Mouse (Mus musculus) forebrain, embryonic 12.5 days (tissue): ENCODE measurements at regions not wholly inside any gene's neighbourhood (a gene's known extent, or its start where the extent isn't known, plus 50 kb on each side); places are given as distances from the start of the nearest gene placed in this dataset.

ENCODE experiments used
- ATAC-seq: fragments of 200-750 bp; cut with Nextera tagmentation; 2 replicates; pipeline ENCODE4 v1.8.0; 2017; ENCODE audit warnings: moderate TSS enrichment; ENCODE audit not compliant: low FRiP score
- H3K27ac ChIP-seq: fragments of 300-500 bp; sonication (generic); 2 replicates; pipeline ENCODE4 v1.5.1; 2016; ENCODE audit warnings: mild to moderate bottlenecking
- H3K27me3 ChIP-seq: fragments of 300-500 bp; sonication (generic); 2 replicates; pipeline ENCODE4 v1.6.1; 2016; ENCODE audit warnings: mild to moderate bottlenecking
- H3K36me3 ChIP-seq: fragments of 300-500 bp; sonication (generic); replicated peaks from 2 replicates; pipeline ENCODE4 v1.6.1; 2016; ENCODE audit warnings: mild to moderate bottlenecking
- H3K4me1 ChIP-seq: fragments of 300-500 bp; sonication (generic); 2 replicates; pipeline ENCODE4 v1.6.1; 2016
- H3K4me2 ChIP-seq: fragments of 300-500 bp; sonication (generic); 2 replicates; pipeline ENCODE4 v1.6.1; 2016; ENCODE audit warnings: mild to moderate bottlenecking, moderate library complexity
- H3K4me3 ChIP-seq: fragments of 300-500 bp; sonication (generic); replicated peaks from 2 replicates; pipeline ENCODE4 v1.5.1; 2016; ENCODE audit warnings: mild to moderate bottlenecking
- H3K9ac ChIP-seq: fragments of 300-500 bp; sonication (generic); 2 replicates; pipeline ENCODE4 v1.6.1; 2016; ENCODE audit warnings: mild to moderate bottlenecking
- H3K9me3 ChIP-seq: fragments of 300-500 bp; sonication (generic); 2 replicates; pipeline ENCODE4 v1.6.1; 2016
- WGBS: fragments of 180-500 bp; shearing (Covaris S2); methylation state at CpG from one replicate; pipeline ENCODE4 v1.1.7; 2016; 5-methylcytosine and 5-hydroxymethylcytosine counted together

DNA sequence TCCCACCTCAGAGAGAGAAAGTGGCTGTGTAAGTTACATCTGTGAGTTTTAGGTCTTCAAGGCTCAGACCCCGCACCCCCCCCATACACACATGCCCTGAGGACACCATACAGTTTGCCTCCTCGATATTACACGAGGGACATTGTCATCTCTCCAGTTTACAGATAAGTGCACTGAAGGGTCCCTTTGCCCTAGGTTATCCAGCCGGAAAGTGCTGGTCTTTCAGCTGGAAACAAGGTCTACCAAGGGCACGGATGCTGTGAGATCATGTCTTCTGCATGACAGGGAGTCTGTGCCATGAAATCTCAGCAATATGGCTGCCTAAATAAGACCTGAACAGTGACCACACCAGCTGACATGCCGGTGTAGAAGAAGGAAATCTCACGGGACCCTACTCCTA is 329.8 kb downstream of the Gm49356 start:
- Histone ChIP-seq H3K4me3 (no peak overlapping the region), H3K27me3 (no peaks in the 10 kb centered on the region), H3K27ac (no peak overlapping the region), H3K9me3 (no peaks in the 10 kb centered on the region), H3K4me1 (no peaks in the 10 kb centered on the region), H3K36me3 (no peaks in the 10 kb centered on the region), H3K9ac (no peak overlapping the region), H3K4me2 (no peak overlapping the region)
- 86% methylated on average over 7 of the region's 7 CpGs for WGBS
- ATAC-seq, result no peak

DNA sequence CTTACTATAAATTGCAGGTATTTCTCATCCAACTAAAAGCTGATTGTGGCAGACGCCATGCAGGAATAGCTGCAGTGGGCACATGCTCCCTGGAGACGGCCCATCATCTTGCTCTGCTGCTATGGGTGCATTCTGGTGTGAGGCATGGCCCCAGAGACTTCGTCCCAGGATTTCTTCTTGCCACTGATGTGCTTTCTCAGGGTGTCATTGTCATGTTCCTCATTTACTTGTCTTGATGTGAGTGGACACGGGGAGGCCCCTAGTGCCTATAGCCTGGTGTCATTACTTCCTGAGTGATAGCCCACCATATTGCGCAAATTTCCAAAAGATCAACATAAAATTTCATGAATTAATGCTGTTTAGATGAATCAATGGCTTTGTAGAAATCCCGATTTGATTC is 336.5 kb downstream of the Gm49356 start:
- no peaks in the 10 kb centered on the region for H3K9me3 ChIP-seq
- H3K9ac ChIP-seq, result no peak overlapping the region
- no peak overlapping the region for H3K27ac ChIP-seq
- no peak overlapping the region for H3K4me2 ChIP-seq
- ATAC-seq, result no peak
- H3K36me3 ChIP-seq, result no peaks in the 10 kb centered on the region
- no peak overlapping the region for H3K4me3 ChIP-seq
- 85% methylated on average over 6 of the region's 6 CpGs for WGBS
- no peaks in the 10 kb centered on the region for H3K4me1 ChIP-seq
- H3K27me3 ChIP-seq, result no peaks in the 10 kb centered on the region

DNA sequence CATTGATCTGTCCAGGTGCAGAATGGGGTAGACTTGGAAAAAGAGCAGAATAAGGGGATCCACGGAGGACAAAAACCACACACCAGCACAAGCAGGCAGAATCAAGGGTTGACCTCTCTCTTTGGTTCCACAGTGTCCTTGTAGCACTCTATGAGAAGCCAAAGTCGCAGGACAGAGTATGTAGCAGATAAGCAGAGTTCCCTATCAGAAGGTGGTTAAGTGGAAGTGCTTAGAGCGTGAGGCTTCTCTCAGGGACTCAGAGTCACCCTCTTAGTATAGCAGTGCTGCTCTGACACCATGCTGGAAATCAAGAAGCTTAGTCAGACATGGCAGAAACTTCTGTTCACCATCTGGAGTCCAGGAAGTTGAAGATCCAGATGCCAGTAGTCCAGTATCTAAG is 338.2 kb downstream of the Gm49356 start:
- Histone ChIP-seq H3K4me1 (no peaks in the 10 kb centered on the region), H3K4me2 (no peak overlapping the region), H3K9me3 (no peaks in the 10 kb centered on the region), H3K36me3 (no peaks in the 10 kb centered on the region), H3K27ac (no peak overlapping the region), H3K27me3 (no peaks in the 10 kb centered on the region), H3K4me3 (no peak overlapping the region), H3K9ac (no peak overlapping the region)
- ATAC-seq, result no peak
- 85% methylated on average over 3 of the region's 3 CpGs for WGBS

DNA sequence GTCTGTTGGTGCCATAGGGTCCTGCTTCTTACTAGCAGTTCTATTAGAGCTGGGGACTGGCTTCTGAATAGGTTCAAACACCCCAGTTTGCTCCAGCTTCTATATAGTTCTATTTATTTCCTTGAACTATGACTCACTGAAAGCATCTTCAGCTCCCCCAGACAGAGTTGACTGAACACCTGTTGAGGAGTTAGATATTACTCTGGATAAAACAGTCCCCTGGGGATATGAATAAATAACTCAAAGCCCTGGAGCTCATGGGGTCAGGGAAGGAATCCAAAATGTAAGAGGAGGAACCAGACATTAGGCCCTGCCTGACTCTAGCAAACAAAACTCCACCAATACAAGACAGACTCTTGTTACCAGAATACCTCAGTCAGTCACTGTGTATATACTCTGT is 341.4 kb downstream of the Gm49356 start:
- no peak overlapping the region for H3K4me3 ChIP-seq
- H3K9ac ChIP-seq, result no peak overlapping the region
- H3K4me2 ChIP-seq, result no peak overlapping the region
- H3K4me1 ChIP-seq, result no peaks in the 10 kb centered on the region
- H3K36me3 ChIP-seq, result no peaks in the 10 kb centered on the region
- H3K27me3 ChIP-seq, result no peaks in the 10 kb centered on the region
- H3K9me3 ChIP-seq, result peaks cover 4% of the 10 kb centered on the region; the same call in 1 of the 2 replicates
- no peak for ATAC-seq
- no peak overlapping the region for H3K27ac ChIP-seq

DNA sequence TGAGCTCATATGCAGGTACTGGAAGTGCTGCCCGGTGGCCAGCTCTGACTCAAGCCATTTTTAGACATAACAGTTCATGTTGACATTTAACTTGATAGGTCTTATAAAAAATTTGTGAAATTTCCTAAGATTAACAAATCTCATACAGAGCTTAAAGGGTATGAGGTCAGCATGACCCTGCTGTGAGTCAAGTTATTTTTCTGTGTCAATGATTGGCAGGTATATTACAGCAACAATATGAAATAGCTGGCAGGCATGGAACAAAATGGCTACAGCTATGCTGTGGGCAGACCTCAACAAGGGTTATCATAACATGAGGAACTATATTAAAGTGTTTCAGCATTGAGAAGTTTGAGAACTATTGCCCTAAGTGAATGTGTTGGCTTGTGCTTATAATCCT is 342.6 kb downstream of the Gm49356 start:
- Histone ChIP-seq H3K4me1 (no peaks in the 10 kb centered on the region), H3K9ac (no peak overlapping the region)
- WGBS, result 84% methylated on average over 1 of the region's 1 CpGs

DNA sequence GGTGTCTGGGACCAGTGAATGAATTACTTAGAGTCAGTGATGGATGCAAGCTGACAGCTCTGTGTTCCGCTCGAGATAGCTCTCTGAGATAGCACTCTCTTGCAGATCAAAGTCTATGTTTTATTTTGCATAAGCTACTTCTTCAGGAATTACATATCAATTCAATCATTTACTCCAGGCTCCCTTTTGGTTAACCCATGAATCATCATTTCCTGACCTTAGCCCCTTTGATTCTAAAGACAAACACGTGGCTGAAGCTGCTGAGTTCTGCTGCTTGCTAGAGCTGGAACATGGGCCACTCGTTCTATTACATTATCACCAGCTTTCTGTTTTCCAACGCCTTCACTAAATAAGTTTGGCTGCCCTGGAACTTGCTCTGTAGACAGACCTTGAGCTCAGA is 343.2 kb downstream of the Gm49356 start:
- Histone ChIP-seq H3K36me3 (no peaks in the 10 kb centered on the region), H3K9ac (no peak overlapping the region), H3K27ac (no peak overlapping the region), H3K9me3 (peaks cover 4% of the 10 kb centered on the region; the same call in 1 of the 2 replicates), H3K27me3 (no peaks in the 10 kb centered on the region), H3K4me1 (no peaks in the 10 kb centered on the region), H3K4me2 (no peak overlapping the region), H3K4me3 (no peak overlapping the region)
- no peak for ATAC-seq
- 86% methylated on average over 5 of the region's 5 CpGs for WGBS

More for the DNA sequence above, 342.6 kb downstream of the Gm49356 start:
- no peak overlapping the region for H3K4me2 ChIP-seq
- H3K4me3 ChIP-seq, result no peak overlapping the region
- H3K27me3 ChIP-seq, result no peaks in the 10 kb centered on the region
- no peaks in the 10 kb centered on the region for H3K36me3 ChIP-seq
- H3K27ac ChIP-seq, result no peak overlapping the region
- no peak for ATAC-seq
- H3K9me3 ChIP-seq, result peaks cover 4% of the 10 kb centered on the region; the same call in 1 of the 2 replicates

DNA sequence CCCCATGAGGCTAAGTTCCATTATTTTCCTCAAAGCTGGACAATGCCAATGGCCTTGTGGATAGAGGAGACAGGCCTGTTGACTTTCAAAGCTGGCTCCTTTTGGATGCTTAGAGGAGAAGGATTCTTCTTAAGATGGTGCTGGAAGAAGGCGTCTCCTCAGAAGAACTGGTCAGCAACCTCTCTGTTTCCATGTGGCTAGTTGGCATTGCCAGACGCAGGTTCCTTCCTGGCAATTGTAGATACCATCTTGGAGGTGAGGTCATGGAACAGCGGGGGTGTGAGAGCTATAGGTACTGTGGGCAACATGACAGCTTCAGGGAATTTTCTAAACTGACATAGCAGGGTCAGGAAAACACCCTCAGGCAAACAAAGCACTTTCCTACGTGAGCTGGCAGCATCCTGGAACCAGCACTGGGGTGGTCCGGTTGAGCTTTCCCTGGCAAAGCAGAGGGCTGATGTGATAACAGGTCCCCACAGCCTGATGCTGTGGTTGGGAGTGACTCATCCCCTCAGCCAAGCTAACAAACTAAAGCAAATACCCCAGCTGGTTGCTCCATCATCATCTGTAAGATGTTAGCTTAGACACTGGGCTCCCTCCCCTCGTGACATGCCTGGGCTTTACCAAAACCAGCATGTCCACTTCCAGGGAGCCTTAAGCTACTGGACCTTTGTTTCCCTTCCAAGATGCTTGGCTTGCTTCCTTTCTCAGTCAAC is 348.5 kb downstream of the Gm49356 start:
- ATAC-seq, result no peak
- WGBS, result 88% methylated on average over 6 of the region's 6 CpGs
- no peak overlapping the region for H3K27ac ChIP-seq

DNA sequence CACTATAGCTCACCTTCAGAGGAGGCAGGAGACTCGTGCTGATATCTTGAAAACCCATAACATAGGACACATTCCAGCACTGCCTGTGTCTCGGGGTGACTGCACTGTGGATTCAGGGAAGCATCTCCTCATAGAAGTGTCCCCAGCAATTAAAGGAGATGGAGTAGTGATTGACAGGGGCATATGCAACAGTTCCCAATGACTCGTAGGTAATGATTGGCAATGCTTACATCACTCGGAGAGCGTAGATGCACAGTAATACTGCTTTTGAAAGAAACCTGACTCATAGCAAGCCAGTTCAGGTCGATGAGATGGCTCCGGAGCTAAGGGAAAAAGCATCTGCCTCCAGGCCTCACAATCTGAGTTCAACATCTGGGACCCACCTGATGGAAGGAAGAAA is 352.7 kb downstream of the Gm49356 start:
- WGBS, result 89% methylated on average over 7 of the region's 7 CpGs
- H3K4me1 ChIP-seq, result no peaks in the 10 kb centered on the region
- H3K27ac ChIP-seq, result no peak overlapping the region
- no peak overlapping the region for H3K4me3 ChIP-seq
- H3K27me3 ChIP-seq, result no peaks in the 10 kb centered on the region
- ATAC-seq, result no peak
- no peak overlapping the region for H3K4me2 ChIP-seq
- no peaks in the 10 kb centered on the region for H3K36me3 ChIP-seq
- H3K9ac ChIP-seq, result no peak overlapping the region
- no peaks in the 10 kb centered on the region for H3K9me3 ChIP-seq

More for the DNA sequence above, 348.5 kb downstream of the Gm49356 start:
- no peaks in the 10 kb centered on the region for H3K27me3 ChIP-seq
- H3K9me3 ChIP-seq, result peaks cover 3% of the 10 kb centered on the region; the same call in 1 of the 2 replicates
- H3K4me1 ChIP-seq, result no peaks in the 10 kb centered on the region
- no peak overlapping the region for H3K4me2 ChIP-seq
- no peaks in the 10 kb centered on the region for H3K36me3 ChIP-seq
- no peak overlapping the region for H3K4me3 ChIP-seq
- H3K9ac ChIP-seq, result no peak overlapping the region

DNA sequence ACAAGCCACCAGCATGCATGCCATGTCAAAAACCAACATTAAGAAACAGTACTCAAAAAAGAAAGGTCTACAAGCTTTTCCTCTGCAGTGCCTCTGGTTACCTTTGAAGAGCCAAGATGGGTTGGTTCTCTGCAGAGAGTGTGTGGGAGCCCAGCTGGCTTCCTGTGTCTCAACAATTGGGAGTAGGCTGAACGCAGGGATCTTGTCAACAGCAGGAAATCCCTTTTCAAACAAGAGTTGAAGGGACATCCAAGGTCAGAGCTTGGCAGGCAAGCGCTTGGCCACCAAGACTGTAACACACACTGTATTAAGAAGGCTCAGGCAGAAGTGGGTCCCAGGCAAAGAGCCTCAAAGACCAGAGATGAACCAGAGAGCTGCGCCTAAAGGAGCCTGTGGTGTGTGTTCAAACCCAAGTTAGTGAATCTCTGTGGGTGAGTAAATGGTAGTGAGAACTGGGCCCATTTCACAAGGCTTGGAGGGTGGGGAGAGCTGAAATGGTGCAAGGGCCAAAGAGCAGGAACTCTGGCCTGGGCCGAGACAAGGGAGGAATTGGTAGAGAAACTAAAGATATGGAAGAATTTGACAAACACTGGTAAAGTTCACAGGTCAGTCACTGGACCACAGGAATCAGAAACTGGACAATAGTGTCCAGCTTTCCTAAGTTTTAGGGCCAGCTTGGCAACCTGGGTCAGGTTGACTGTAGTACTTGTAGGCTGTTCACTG is 357.0 kb downstream of the Gm49356 start:
- H3K4me2 ChIP-seq, result no peak overlapping the region
- WGBS, result 72% methylated on average over 4 of the region's 4 CpGs
- ATAC-seq, result no peak
- H3K36me3 ChIP-seq, result no peaks in the 10 kb centered on the region
- H3K4me1 ChIP-seq, result 0 out of 2 replicates have a peak, but pooled peaks cover 3% of the 10 kb centered on the region
- no peak overlapping the region for H3K9ac ChIP-seq
- no peak overlapping the region for H3K27ac ChIP-seq
- H3K4me3 ChIP-seq, result no peak overlapping the region
- no peaks in the 10 kb centered on the region for H3K9me3 ChIP-seq
- H3K27me3 ChIP-seq, result no peaks in the 10 kb centered on the region

- WGBS, result 61% methylated on average over 10 of the region's 12 CpGs
- no peaks in the 10 kb centered on the region for H3K36me3 ChIP-seq
Measured at GRCm38 (mm10) chr15:59248477-59249260, 359.6 kb downstream of the Gm49356 start.

DNA sequence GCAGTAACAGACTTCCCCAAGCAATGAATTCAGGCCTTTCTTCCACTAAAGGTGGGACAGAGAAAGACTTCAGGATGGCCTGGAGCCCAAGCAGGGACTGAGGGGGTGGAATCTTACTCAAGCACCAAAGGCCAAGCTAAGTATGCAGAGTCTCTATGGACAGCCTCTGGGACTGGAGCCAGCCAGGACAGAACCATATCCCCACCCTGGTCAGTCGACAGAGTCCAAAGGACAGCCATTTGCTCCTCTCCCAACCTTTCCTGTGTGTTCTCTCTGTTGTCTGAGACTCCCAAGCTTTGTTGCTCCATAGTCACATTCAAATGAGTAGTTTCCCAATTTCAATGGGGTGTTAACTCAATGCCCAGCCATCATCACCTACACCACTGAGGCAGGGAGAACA is 372.3 kb downstream of the Gm49356 start:
- Histone ChIP-seq H3K4me1 (no peaks in the 10 kb centered on the region), H3K27ac (no peak overlapping the region), H3K9me3 (no peaks in the 10 kb centered on the region), H3K4me2 (no peak overlapping the region), H3K27me3 (no peaks in the 10 kb centered on the region), H3K9ac (no peak overlapping the region), H3K4me3 (no peak overlapping the region), H3K36me3 (no peaks in the 10 kb centered on the region)
- WGBS, result 89% methylated on average over 1 of the region's 1 CpGs
- ATAC-seq, result no peak

More at GRCm38 (mm10) chr15:59248477-59249260, 359.6 kb downstream of the Gm49356 start:
- H3K27me3 ChIP-seq, result no peaks in the 10 kb centered on the region
- H3K27ac ChIP-seq, result no peak overlapping the region
- H3K4me2 ChIP-seq, result no peak overlapping the region
- no peak overlapping the region for H3K4me3 ChIP-seq
- 0 out of 2 replicates have a peak, but pooled peaks cover 3% of the 10 kb centered on the region for H3K4me1 ChIP-seq
- H3K9me3 ChIP-seq, result no peaks in the 10 kb centered on the region
- ATAC-seq, result no peak
- no peak overlapping the region for H3K9ac ChIP-seq

- 82% methylated on average over 2 of the region's 2 CpGs for WGBS
- no peaks in the 10 kb centered on the region for H3K4me1 ChIP-seq
- H3K4me2 ChIP-seq, result no peak overlapping the region
- no peaks in the 10 kb centered on the region for H3K36me3 ChIP-seq
- H3K27me3 ChIP-seq, result no peaks in the 10 kb centered on the region
- ATAC-seq, result no peak
- no peaks in the 10 kb centered on the region for H3K9me3 ChIP-seq
- no peak overlapping the region for H3K4me3 ChIP-seq
- H3K9ac ChIP-seq, result no peak overlapping the region
- H3K27ac ChIP-seq, result no peak overlapping the region
Measured at GRCm38 (mm10) chr15:59262380-59262779, 373.3 kb downstream of the Gm49356 start.
